Mouse (Mus musculus): ENCODE results near the gene L2hgdh.

GRCm38 (mm10) chr12:69757418-69758141, 32.9 kb upstream of the L2hgdh start:
- TF ChIP-seq CTCF (IDR thresholded peaks at IDR 0.05; ENCODE audit: low read depth) (peak; percentile 98), EP300 (IDR thresholded peaks at IDR 0.05; ENCODE audit: low read depth) (peak; percentile 98)

All from liver, postnatal 0 days (tissue).